Mouse (Mus musculus) liver, embryonic 13.5 days (tissue): ENCODE measurements around the gene Gm18336. TPM values are rescaled to one million over a fixed set of nuclear protein-coding genes. Genes with fewer than 3 reads are reported as not detected.
"Not testable (repeated sequence)": the region's sequence is repeated elsewhere in the genome, so short reads cannot be mapped to it uniquely, and the experiment has no call there.

Source experiments
- ATAC-seq: fragments of 200-750 bp; cut with Nextera tagmentation; 2 replicates; pipeline ENCODE4 v1.8.0; 2017; ENCODE audit warnings: low read depth, mild to moderate bottlenecking, moderate number of reproducible peaks, moderate library complexity
- DNase-seq: peaks from one replicate; pipeline ENCODE4 v3.0.0; 2022
- H3K27ac ChIP-seq: fragments of 300-500 bp; sonication (generic); 2 replicates; pipeline ENCODE4 v1.5.1; 2015; ENCODE audit warnings: moderate library complexity, mild to moderate bottlenecking, inconsistent platforms
- H3K27me3 ChIP-seq: fragments of 300-500 bp; sonication (generic); 2 replicates; pipeline ENCODE4 v1.6.1; 2015; ENCODE audit warnings: mild to moderate bottlenecking, inconsistent platforms
- H3K36me3 ChIP-seq: fragments of 300-500 bp; sonication (generic); 2 replicates; pipeline ENCODE4 v1.6.1; 2015; ENCODE audit warnings: mild to moderate bottlenecking, inconsistent platforms
- H3K4me1 ChIP-seq: fragments of 300-500 bp; sonication (generic); replicated peaks from 2 replicates; pipeline ENCODE4 v1.6.1; 2015; ENCODE audit warnings: inconsistent platforms
- H3K4me2 ChIP-seq: fragments of 300-500 bp; sonication (generic); 2 replicates; pipeline ENCODE4 v1.6.1; 2015; ENCODE audit warnings: inconsistent platforms, mild to moderate bottlenecking, moderate library complexity
- H3K4me3 ChIP-seq: fragments of 300-500 bp; sonication (generic); replicated peaks from 2 replicates; pipeline ENCODE4 v1.5.1; 2015; ENCODE audit warnings: mild to moderate bottlenecking, inconsistent platforms
- H3K9ac ChIP-seq: fragments of 300-500 bp; sonication (generic); 2 replicates; pipeline ENCODE4 v1.6.1; 2015; ENCODE audit warnings: mild to moderate bottlenecking, inconsistent platforms
- H3K9me3 ChIP-seq: fragments of 300-500 bp; sonication (generic); replicated peaks from 2 replicates; pipeline ENCODE4 v1.6.1; 2016; ENCODE audit warnings: inconsistent platforms
- WGBS: fragments of 180-500 bp; shearing (Covaris S2); methylation state at CpG from one replicate; pipeline ENCODE4 v1.1.7; 2015; ENCODE audit not compliant: insufficient replicate concordance; 5-methylcytosine and 5-hydroxymethylcytosine counted together
- polyA plus RNA-seq: library from polyadenylated mRNA; unstranded; fragments of >200 nt; fragmentation: Nextera tagmentation; extraction: Ambion mirVana; gene quantifications from 2 replicates; pipeline ENCODE4 v1.2.1, GENCODE M21; 2015

Gm18336 gene
- not detected in 2 replicates for polyA plus RNA-seq

DNA sequence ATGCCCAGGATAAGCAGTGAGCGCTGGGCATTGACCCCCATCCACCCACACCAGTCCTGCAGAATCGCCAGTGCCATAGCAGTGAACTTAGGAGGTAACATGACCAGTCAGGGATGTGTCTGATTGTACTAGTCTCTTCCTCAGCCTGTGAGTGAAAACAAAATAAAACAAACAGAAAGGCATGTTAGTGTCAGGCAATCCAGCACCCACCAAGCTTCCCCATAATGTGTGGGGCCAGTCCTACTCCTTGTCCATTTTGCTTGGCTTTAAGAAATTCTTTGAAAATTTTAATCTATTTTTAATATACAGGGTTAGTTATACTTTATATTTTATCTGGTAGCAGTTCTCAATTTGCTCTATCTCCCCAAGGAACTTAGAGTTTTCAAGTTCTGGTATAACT is at the start of gene Gm18336:
Gm18336 (minus strand) TSS at position 101 of the 400 bp plus-strand sequence.
- H3K36me3 ChIP-seq, H3K4me3 ChIP-seq, H3K4me1 ChIP-seq, H3K9ac ChIP-seq, H3K9me3 ChIP-seq, H3K27me3 ChIP-seq, H3K4me2 ChIP-seq, ATAC-seq, DNase-seq, H3K27ac ChIP-seq: not testable (repeated sequence)
- 67% methylated on average over 2 of the region's 2 CpGs for WGBS

- DNase-seq (no peak), ATAC-seq (no peak)
- no peak overlapping the region for H3K9ac ChIP-seq
- no peak overlapping the region for H3K4me2 ChIP-seq
- 0 out of 2 replicates have a peak, but pooled peaks cover 13% of the 10 kb centered on the region for H3K36me3 ChIP-seq
- H3K27ac ChIP-seq, result no peak overlapping the region
- no peaks in the 10 kb centered on the region for H3K4me1 ChIP-seq
- no peaks in the 10 kb centered on the region for H3K9me3 ChIP-seq
- WGBS, result 57% methylated on average over 2 of the region's 2 CpGs
- no peaks in the 10 kb centered on the region for H3K27me3 ChIP-seq
- no peak overlapping the region for H3K4me3 ChIP-seq
Observed at GRCm38 (mm10) chrX:73441428-73441827, 42.9 kb upstream of the Gm18336 start.

- ATAC-seq, result no peak
- no peaks in the 10 kb centered on the region for H3K4me1 ChIP-seq
- H3K27me3 ChIP-seq, result no peaks in the 10 kb centered on the region
- H3K4me2 ChIP-seq, result no peak within 1 kb of the TSS
- H3K4me3 ChIP-seq, result no peak within 1 kb of the TSS
- no peak for DNase-seq
- H3K27ac ChIP-seq, result no peak within 1 kb of the TSS
- no peaks in the 10 kb centered on the region for H3K9me3 ChIP-seq
- no peak within 1 kb of the TSS for H3K9ac ChIP-seq
- H3K36me3 ChIP-seq, result 0 out of 2 replicates have a peak, but pooled peaks cover 7% of the 10 kb centered on the region
- 64% methylated on average over 9 of the region's 11 CpGs for WGBS
Observed at GRCm38 (mm10) chrX:73435252-73435651, 36.7 kb upstream of the Gm18336 start, which contains the start of gene Trex2. TSS of gene Trex2 (minus strand) at chrX:73435344.

- no peak overlapping the region for H3K4me3 ChIP-seq
- H3K9me3 ChIP-seq, result no peaks in the 10 kb centered on the region
- 58% methylated on average over 5 of the region's 5 CpGs for WGBS
- no peak overlapping the region for H3K9ac ChIP-seq
- H3K27me3 ChIP-seq, result no peaks in the 10 kb centered on the region
- no peak for ATAC-seq
- no peaks in the 10 kb centered on the region for H3K4me1 ChIP-seq
- no peak overlapping the region for H3K27ac ChIP-seq
- H3K36me3 ChIP-seq, result 0 out of 2 replicates have a peak, but pooled peaks cover 5% of the 10 kb centered on the region
- DNase-seq, result no peak
- H3K4me2 ChIP-seq, result no peak overlapping the region
Observed at GRCm38 (mm10) chrX:73432850-73433249, 34.3 kb upstream of the Gm18336 start.

DNA sequence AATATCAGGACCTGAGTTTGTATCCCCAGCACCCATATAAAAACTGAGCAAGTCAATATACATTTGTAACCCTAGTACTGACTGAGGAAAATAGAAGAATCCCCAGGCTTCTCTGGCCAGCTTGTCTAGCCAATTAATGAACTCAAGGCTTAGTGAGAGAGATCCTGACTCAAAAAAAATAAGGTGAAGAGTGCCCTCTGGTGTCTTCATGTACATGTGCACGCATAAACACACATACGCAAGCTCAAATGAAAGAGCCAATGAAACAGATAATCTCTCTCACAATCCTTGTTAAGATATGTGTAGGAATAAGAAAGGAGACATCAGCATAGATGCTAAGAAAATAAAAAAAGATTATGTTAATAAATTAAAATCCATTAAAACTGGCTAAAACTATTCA is 31.5 kb upstream of the Gm18336 start:
- H3K4me2 ChIP-seq, result no peak overlapping the region
- H3K4me1 ChIP-seq, result no peaks in the 10 kb centered on the region
- H3K9ac ChIP-seq, result no peak overlapping the region
- no peaks in the 10 kb centered on the region for H3K27me3 ChIP-seq
- H3K27ac ChIP-seq, result no peak overlapping the region
- H3K36me3 ChIP-seq, result no peaks in the 10 kb centered on the region
- ATAC-seq, result no peak
- WGBS, result 77% methylated on average over 2 of the region's 2 CpGs
- no peak overlapping the region for H3K4me3 ChIP-seq
- DNase-seq, result no peak
- no peaks in the 10 kb centered on the region for H3K9me3 ChIP-seq

- DNase-seq (no peak), ATAC-seq (no peak)
- Histone ChIP-seq H3K4me1 (no peaks in the 10 kb centered on the region), H3K9ac (no peak overlapping the region), H3K36me3 (no peaks in the 10 kb centered on the region), H3K4me3 (no peak overlapping the region), H3K27ac (no peak overlapping the region), H3K4me2 (no peak overlapping the region), H3K27me3 (peaks cover 8% of the 10 kb centered on the region; the same call in 1 of the 2 replicates), H3K9me3 (no peaks in the 10 kb centered on the region)
- WGBS, result 15% methylated on average over 1 of the region's 1 CpGs
Observed at GRCm38 (mm10) chrX:73412767-73413166, 14.2 kb upstream of the Gm18336 start.

- 0 out of 2 replicates have a peak within 1 kb of the TSS, but pooled peaks have one; percentile 11 for H3K4me3 ChIP-seq
- no peak within 1 kb of the TSS for H3K27ac ChIP-seq
- no peak within 1 kb of the TSS for H3K9ac ChIP-seq
- H3K27me3 ChIP-seq, result peaks cover 8% of the 10 kb centered on the region; the same call in 1 of the 2 replicates
- no peaks in the 10 kb centered on the region for H3K36me3 ChIP-seq
- DNase-seq (no peak), ATAC-seq (no peak)
- H3K4me1 ChIP-seq, result no peaks in the 10 kb centered on the region
- H3K9me3 ChIP-seq, result no peaks in the 10 kb centered on the region
- 13% methylated on average over 20 of the region's 20 CpGs for WGBS
- peak within 1 kb of the TSS; percentile 38 for H3K4me2 ChIP-seq
Observed at GRCm38 (mm10) chrX:73410880-73411517, 12.5 kb upstream of the Gm18336 start, which contains the start of gene Zfp92. TSS of gene Zfp92 (plus strand) at chrX:73411096.

DNA sequence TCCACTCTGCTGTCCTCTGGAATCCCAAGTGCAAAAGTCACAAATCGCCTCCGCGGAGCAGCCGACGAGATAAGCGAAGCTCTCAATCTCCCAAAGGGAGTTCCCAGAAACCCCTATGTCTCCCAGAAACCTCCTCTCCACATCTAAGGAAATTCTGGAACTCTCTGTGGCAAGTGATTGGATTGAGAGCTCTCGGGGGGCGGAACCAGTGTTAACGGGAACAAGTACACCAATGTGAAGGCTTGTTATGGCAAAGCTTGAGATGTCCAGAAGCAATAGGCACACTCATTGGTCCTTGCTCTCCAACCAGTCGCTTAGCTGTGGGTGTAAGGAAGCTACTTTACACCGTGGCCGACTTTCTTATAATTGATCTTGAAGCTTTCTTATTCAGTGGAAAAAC is 3.1 kb upstream of the Gm18336 start:
- Histone ChIP-seq H3K4me1 (no peaks in the 10 kb centered on the region), H3K4me3 (no peak overlapping the region), H3K27ac (no peak overlapping the region), H3K36me3 (no peaks in the 10 kb centered on the region), H3K9ac (no peak overlapping the region), H3K4me2 (no peak overlapping the region), H3K27me3 (no peaks in the 10 kb centered on the region), H3K9me3 (no peaks in the 10 kb centered on the region)
- ATAC-seq (no peak), DNase-seq (no peak)
- 78% methylated on average over 12 of the region's 12 CpGs for WGBS

DNA sequence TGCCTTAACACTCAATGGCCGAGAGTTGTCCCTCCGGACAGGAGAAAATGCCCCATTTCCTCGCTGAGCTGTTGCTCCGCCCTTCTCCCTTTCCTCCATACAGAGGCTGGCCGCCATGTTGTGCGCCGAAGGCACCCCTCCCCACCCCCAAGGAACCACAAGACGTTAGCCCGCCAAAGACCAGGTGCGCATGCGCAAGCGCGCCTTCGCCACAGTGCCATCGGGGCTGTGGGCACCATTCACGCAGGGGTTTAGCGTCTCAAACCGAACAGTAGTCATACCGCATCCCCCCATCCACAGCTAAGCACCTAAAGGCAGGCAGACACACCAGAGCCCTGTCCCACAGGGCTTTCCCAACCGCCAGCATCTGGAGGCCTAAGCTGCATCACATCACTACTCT is 2.4 kb upstream of the Gm18336 start:
- DNase-seq (no peak), ATAC-seq (no peak)
- 75% methylated on average over 20 of the region's 20 CpGs for WGBS
- no peaks in the 10 kb centered on the region for H3K9me3 ChIP-seq
- H3K4me1 ChIP-seq, result no peaks in the 10 kb centered on the region
- no peak overlapping the region for H3K27ac ChIP-seq
- no peak overlapping the region for H3K9ac ChIP-seq
- no peaks in the 10 kb centered on the region for H3K36me3 ChIP-seq
- H3K4me3 ChIP-seq, result no peak overlapping the region
- no peak overlapping the region for H3K4me2 ChIP-seq
- H3K27me3 ChIP-seq, result no peaks in the 10 kb centered on the region

DNA sequence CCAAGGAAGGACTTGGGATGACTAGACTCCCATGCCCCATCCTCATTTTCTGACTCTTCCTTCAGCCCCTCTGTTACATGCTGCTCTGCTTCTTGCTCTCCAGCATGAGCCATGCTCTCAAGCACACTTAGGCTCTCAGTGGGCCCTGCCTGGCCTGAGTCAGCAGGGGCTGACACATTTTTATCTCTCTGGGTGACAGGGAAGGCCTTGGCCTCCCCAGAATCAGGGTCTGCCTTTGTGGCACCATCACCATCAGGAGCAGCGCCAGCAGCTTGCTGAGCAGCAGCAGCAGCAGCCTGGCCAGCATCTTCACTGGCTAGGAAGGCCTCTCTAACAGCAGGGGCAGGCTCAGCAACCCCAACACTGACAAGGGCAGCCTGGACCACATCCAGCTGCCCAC is 2.1 kb downstream of the Gm18336 start:
- DNase-seq, result no peak
- no peak overlapping the region for H3K4me3 ChIP-seq
- H3K4me2 ChIP-seq, result no peak overlapping the region
- no peak overlapping the region for H3K27ac ChIP-seq
- H3K4me1 ChIP-seq, result no peaks in the 10 kb centered on the region
- WGBS, result 60% methylated on average over 1 of the region's 1 CpGs
- no peaks in the 10 kb centered on the region for H3K9me3 ChIP-seq
- no peaks in the 10 kb centered on the region for H3K27me3 ChIP-seq
- no peaks in the 10 kb centered on the region for H3K36me3 ChIP-seq
- no peak for ATAC-seq
- no peak overlapping the region for H3K9ac ChIP-seq

DNA sequence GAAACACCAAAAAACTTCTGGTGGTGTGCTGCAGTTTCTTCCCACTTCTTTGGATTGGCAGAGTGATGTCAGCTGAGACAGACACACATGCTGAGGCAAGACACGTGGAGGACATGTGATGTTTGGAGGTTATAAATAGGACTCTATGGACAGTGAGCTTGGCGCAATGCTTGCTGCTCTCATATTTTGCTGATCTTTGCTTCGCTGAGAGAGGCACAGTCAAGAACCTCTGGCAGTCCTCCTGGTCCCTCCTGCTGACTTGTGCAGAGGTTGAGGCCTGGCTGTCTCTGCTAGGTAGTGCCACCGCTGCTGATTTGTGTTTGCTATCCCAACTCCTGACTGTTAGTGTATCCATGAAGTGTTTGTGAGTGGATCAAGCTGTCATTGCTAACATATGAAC is 7.1 kb downstream of the Gm18336 start:
- H3K9ac ChIP-seq, result no peak overlapping the region
- ATAC-seq (no peak), DNase-seq (no peak)
- WGBS, result 64% methylated on average over 4 of the region's 4 CpGs
- no peaks in the 10 kb centered on the region for H3K36me3 ChIP-seq
- H3K4me3 ChIP-seq, result no peak overlapping the region
- no peaks in the 10 kb centered on the region for H3K27me3 ChIP-seq
- no peak overlapping the region for H3K27ac ChIP-seq
- H3K4me1 ChIP-seq, result no peaks in the 10 kb centered on the region
- no peaks in the 10 kb centered on the region for H3K9me3 ChIP-seq
- no peak overlapping the region for H3K4me2 ChIP-seq

- H3K9ac ChIP-seq, result no peak overlapping the region
- H3K9me3 ChIP-seq, result no peaks in the 10 kb centered on the region
- H3K27ac ChIP-seq, result no peak overlapping the region
- H3K4me2 ChIP-seq, result no peak overlapping the region
- DNase-seq, result no peak
- H3K4me3 ChIP-seq, result no peak overlapping the region
- no peaks in the 10 kb centered on the region for H3K4me1 ChIP-seq
- no peaks in the 10 kb centered on the region for H3K27me3 ChIP-seq
- H3K36me3 ChIP-seq, result no peaks in the 10 kb centered on the region
- no peak for ATAC-seq
- 7% methylated on average over 1 of the region's 1 CpGs for WGBS
Observed at GRCm38 (mm10) chrX:73384924-73385323, 13.6 kb downstream of the Gm18336 start.
